Mouse (Mus musculus): ENCODE data around the gene Leng8. TPM values are rescaled to one million over a fixed set of nuclear protein-coding genes. Genes with fewer than 3 reads are reported as not detected.

The Leng8 gene
- 26.7 and 44.4 TPM in 2 replicates for polyA plus RNA-seq (2015; fragmentation: Nextera tagmentation; extraction: Ambion mirVana)

DNA sequence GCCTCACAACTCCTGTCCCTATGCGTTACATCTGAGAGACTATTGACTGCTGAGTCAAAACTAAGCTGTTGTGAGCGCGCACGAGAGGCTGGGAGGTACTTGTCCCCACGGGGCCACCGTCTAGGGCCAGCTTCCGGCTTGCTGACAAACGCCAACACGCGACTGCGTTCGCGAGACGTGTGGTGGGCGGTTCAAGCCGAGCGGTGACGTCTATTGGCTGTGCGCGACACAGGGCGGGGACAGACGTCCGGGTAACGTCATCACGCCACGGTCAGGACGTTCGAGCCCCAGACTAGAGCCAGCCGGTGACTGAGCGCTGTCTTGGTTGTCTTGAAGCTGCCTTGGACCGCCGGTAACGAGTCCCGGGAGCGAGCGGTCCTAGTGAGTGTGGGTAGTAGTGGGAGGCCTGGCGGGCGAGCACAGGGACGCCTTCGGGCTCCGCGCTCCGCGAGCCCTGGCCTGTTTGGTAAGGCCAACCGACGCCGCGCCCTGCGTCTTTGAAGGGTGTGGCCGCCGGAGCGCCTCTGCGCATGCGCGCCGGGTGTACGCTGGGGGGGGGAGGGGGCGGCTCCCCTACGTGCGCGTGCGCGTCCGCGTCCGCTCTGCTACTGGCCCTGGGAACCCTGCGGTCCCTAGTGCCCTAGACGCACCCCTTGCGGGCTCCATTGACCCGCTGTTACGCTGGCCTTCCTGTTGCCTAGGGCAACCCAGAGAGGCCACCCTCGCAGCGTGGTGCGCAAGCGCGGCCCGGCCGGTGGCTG lies at the start of gene Leng8:
Leng8 (plus strand) TSS at position 269 of the 761 bp plus-strand sequence.

DNA sequence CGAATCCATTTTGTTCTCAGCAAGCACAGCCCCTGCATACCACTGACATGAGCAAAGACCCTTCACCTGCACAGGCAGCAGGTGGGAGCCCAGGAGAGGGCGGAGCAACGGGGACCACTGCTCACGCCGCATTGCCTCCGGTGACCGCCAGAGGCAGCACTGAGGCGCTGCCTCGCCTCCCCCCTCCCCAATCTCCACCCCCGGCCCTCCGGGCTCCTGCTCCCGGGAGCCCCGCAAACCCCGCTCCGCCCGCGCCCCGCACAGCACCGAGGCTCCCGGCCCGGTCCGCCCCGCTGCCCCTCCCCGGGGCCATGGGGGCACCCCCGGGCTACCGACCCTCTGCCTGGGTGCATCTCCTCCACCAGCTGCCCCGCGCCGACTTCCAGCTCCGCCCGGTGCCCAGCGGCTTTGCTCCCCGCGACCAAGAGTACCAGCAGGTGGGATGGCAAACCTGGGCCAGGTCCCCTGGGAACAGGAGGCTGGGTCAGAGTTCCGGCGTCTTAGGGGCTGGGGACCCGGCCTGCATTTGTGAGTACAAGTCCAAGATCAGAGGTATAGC lies 17.4 kb upstream of the Leng8 start, which contains the start of gene Ttyh1:
Ttyh1 (plus strand) TSS at position 65 of the 559 bp plus-strand sequence.

DNA sequence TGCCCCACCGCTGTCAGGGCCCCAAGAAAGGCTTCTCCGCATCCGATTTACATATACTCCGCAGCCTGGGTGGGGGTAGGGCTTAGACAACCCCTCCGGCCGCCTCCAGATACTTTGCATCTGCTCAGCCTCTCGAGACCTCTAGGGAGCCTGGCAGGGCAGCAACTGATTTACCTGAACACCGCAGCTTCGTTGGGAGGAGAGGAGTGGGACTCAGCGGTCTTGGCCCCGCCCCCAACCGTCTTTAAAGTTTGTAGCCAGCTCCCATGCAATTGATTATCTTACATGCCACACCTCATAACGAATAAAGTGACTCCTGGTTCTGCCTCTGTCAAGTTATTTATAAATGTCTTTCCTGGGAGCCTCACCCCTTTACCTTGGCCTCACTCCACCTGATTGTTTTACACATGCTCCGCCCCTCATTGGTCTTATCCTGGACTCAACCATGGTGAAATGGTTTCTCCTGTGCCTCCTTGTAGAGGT lies 13.3 kb downstream of the Leng8 start, which contains the start of gene Leng9:
Leng9 (minus strand) TSS at position 316 of the 483 bp plus-strand sequence.

DNA sequence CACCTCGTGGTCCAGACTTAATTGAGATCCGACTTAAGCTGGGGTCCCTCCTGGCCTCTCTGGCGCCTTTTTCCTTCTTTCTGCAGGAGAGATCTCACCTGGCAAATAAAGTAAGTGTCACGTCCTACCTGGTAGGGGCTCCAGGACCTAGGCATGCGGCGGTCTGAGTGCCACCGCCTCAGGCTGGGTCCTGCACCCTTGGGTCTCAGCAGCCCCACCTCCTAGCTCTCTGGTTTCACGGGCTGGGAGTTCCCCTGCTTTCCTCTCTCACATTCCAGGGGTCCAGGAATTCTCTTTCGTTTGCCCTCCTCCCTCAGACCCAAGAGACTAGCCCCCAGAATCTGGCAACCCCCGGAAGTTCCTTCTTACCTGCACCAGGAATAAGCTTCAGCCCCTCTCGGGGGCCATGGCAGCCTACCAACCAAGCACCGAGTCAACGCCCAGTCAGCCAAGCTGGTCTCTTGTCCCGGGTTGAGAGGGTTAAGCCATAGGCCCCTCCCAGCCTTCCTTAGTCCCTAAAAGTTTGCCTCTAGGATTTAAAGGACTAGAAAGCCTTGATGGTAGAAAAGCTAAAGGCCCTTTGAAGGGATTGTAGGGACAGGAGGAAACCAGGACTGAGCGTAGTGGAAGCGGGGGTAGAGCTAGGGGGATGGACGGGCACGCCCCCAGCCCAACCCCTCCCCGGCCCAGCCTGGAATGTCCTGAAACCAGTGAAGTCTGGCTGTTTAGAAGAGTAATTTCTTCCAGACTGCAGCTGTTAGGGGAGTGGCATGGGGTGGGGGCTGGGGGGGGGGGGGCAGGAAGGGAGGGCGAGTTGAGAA lies 27.5 kb downstream of the Leng8 start, which contains the start of gene Cdc42ep5:
Cdc42ep5 (minus strand) TSS at position 771 of the 821 bp plus-strand sequence.

Other genes with a start within 250 kb of the Leng8 start
- 0.33 and 0.63 TPM in 2 replicates for gene Gm14548, start 238.9 kb upstream of the Leng8 start, polyA plus RNA-seq (2015; fragmentation: Nextera tagmentation; extraction: Ambion mirVana)
- 0.33 and 0.40 TPM in 2 replicates for gene Lilra6, start 221.5 kb upstream of the Leng8 start, polyA plus RNA-seq (2015; fragmentation: Nextera tagmentation; extraction: Ambion mirVana)
- 3.4 and 3.7 TPM in 2 replicates for gene Lair1, start 73.8 kb upstream of the Leng8 start, polyA plus RNA-seq (2015; fragmentation: Nextera tagmentation; extraction: Ambion mirVana)
- gene Ttyh1, start 17.6 kb upstream of the Leng8 start, polyA plus RNA-seq (2015; fragmentation: Nextera tagmentation; extraction: Ambion mirVana): 10.1 and 16.1 TPM in 2 replicates
- 5.4 and 8.0 TPM in 2 replicates for gene Leng9, start 13.3 kb downstream of the Leng8 start, polyA plus RNA-seq (2015; fragmentation: Nextera tagmentation; extraction: Ambion mirVana)
- 63.1 and 80.7 TPM in 2 replicates for gene Cdc42ep5, start 27.8 kb downstream of the Leng8 start, polyA plus RNA-seq (2015; fragmentation: Nextera tagmentation; extraction: Ambion mirVana)
- 0.80 and 0.88 TPM in 2 replicates for gene Lilra5, start 100.7 kb downstream of the Leng8 start, polyA plus RNA-seq (2015; fragmentation: Nextera tagmentation; extraction: Ambion mirVana)
- gene Ncr1, start 200.7 kb downstream of the Leng8 start, polyA plus RNA-seq (2015; fragmentation: Nextera tagmentation; extraction: Ambion mirVana): 0.14 and 0.21 TPM in 2 replicates